8 mouse cellular contexts compared by ENCODE assay signal in genomic region chr5:138193771-138194727, GRCm38 (mm10). TPM values are rescaled to one million over a fixed set of nuclear protein-coding genes. Genes with fewer than 3 reads are reported as not detected.
DNase-seq lines count a peak whose midpoint lies in the region; ATAC-seq and TF ChIP-seq lines count a peak whose summit lies in the region.

Gene Mblac1, plus strand, starts transcription at chr5:138194314.

- DNase-seq in MEL (ENCODE audit: low read depth, low spot score), result peak; percentile 96
- DNase-seq in cerebellum, adult 18-20 months, result peak; percentile 86
- DNase-seq in forebrain, postnatal 0 days, result peak; percentile 90
- DNase-seq in layer of hippocampus, postnatal 10 days (ENCODE audit: low spot score in 2 of 2), result peak; percentile 82 to 88
- DNase-seq in lung, postnatal 10 days, result peak; percentile 91
- DNase-seq in ovary, postnatal 36 days (ENCODE audit: low spot score), result peak; percentile 78
- peak; percentile 87 for DNase-seq in thymus, postnatal 25 days

- H3K9me3 ChIP-seq in MEL (replicated peaks; ENCODE audit: insufficient read depth, low read length), result no peaks in the 10 kb centered on the region
- H3K9me3 ChIP-seq in forebrain, postnatal 0 days (ENCODE audit: low read length), result no peaks in the 10 kb centered on the region

- no peaks in the 10 kb centered on the region; a peak in 1 of 4 replicates for H3K4me1 ChIP-seq in MEL (ENCODE audit: control insufficient read depth in 1 of 2, insufficient read depth in 2 of 2, low read length in 2 of 2)
- 0 out of 2 replicates have a peak, but pooled peaks cover 5% of the 10 kb centered on the region for H3K4me1 ChIP-seq in forebrain, postnatal 0 days (ENCODE audit: insufficient read depth)

- TF ChIP-seq RAD21 in MEL (IDR thresholded peaks at IDR 0.05; ENCODE audit: low read depth, low read length), result no peak

- 8% methylated on average over 53 of the region's 54 CpGs for WGBS in forebrain, postnatal 0 days

- H3K27ac ChIP-seq in MEL (ENCODE audit: control insufficient read depth, low read depth, low read length), result peak within 1 kb of the TSS; percentile 78
- peak within 1 kb of the TSS; percentile 88 for H3K27ac ChIP-seq in forebrain, postnatal 0 days (ENCODE audit: low read depth, low read length)

- peak; percentile 55 to 75; a peak in 3 of 4 replicates for TF ChIP-seq POLR2A in MEL (IDR thresholded peaks at IDR 0.05; ENCODE audit: control insufficient read depth in 1 of 2, insufficient read depth in 1 of 2, low read depth in 1 of 2, low read length in 2 of 2, poor library complexity in 1 of 2)

- peak within 1 kb of the TSS; percentile 65 for H3K4me3 ChIP-seq in MEL (ENCODE audit: control insufficient read depth in 1 of 2, insufficient read depth in 1 of 2, low read depth in 2 of 2, low read length in 2 of 2)
- H3K4me3 ChIP-seq in forebrain, postnatal 0 days (ENCODE audit: low read depth, low read length), result peak within 1 kb of the TSS; percentile 75

- ATAC-seq in forebrain, postnatal 0 days, result peak; percentile 84
- peak; percentile 74 to 78 for ATAC-seq in hematopoietic stem cell, adult 5-6 weeks (replicated peaks in 1 of 2; ENCODE audit: insufficient read depth in 1 of 2, low FRiP score in 2 of 2, low TSS enrichment in 1 of 2, low read depth in 1 of 2, poor library complexity in 2 of 2, severe bottlenecking in 2 of 2)

- H3K36me3 ChIP-seq in MEL (ENCODE audit: control insufficient read depth in 1 of 2, insufficient read depth in 2 of 2, low read length in 2 of 2), result peaks cover 0 to 3% of the 10 kb centered on the region in 2 experiments; a peak in 2 of 4 replicates
- peaks cover 5% of the 10 kb centered on the region for H3K36me3 ChIP-seq in forebrain, postnatal 0 days (ENCODE audit: insufficient read depth)

- H3K79me2 ChIP-seq in MEL (ENCODE audit: control insufficient read depth, insufficient read depth, low read length, poor library complexity), result peaks cover 4% of the 10 kb centered on the region; the same call in 1 of the 2 replicates

- H3K9ac ChIP-seq in MEL (ENCODE audit: control insufficient read depth, low read depth, low read length, poor library complexity, severe bottlenecking), result peak within 1 kb of the TSS; percentile 71
- H3K9ac ChIP-seq in forebrain, postnatal 0 days, result peak within 1 kb of the TSS; percentile 93

- TF ChIP-seq EP300 in MEL (IDR thresholded peaks at IDR 0.05; ENCODE audit: low read depth in 1 of 2, low read length in 2 of 2), result peak; percentile 14 to 41; a peak in 1 of 4 replicates

- no peak for TF ChIP-seq CTCF in MEL (IDR thresholded peaks at IDR 0.05 in 2 of 3, conservative IDR thresholded peaks at IDR 0.05 in 1 of 3; ENCODE audit: control insufficient read depth in 1 of 3, insufficient read depth in 1 of 3, low read depth in 2 of 3, low read length in 3 of 3, poor library complexity in 1 of 3, severe bottlenecking in 1 of 3)
- TF ChIP-seq CTCF in forebrain, postnatal 0 days (IDR thresholded peaks at IDR 0.05; ENCODE audit: low read depth), result no peak; the same call in 1 of the 2 replicates

- peak within 1 kb of the TSS; percentile 96 for H3K4me2 ChIP-seq in forebrain, postnatal 0 days (ENCODE audit: low read depth)

- no peaks in the 10 kb centered on the region for H3K27me3 ChIP-seq in MEL (ENCODE audit: control insufficient read depth in 1 of 2, insufficient read depth in 2 of 2, low read length in 2 of 2)
- no peaks in the 10 kb centered on the region for H3K27me3 ChIP-seq in forebrain, postnatal 0 days (ENCODE audit: insufficient read depth, low read length)

TF ChIP-seq in MEL, 35 proteins besides CTCF, POLR2A, EP300 and RAD21:
- TF ChIP-seq TAL1 (IDR thresholded peaks at IDR 0.05; ENCODE audit: low read length), result no peak
- peak; percentile 72 for TF ChIP-seq MAFK (IDR thresholded peaks at IDR 0.05; ENCODE audit: borderline replicate concordance, low read depth, low read length)
- peak; percentile 7; the same call in 1 of the 2 replicates for TF ChIP-seq ETS1 (IDR thresholded peaks at IDR 0.05; ENCODE audit: low read depth, low read length)
- TF ChIP-seq GATA1 (IDR thresholded peaks at IDR 0.05; ENCODE audit: low read depth, low read length), result 0 out of 2 replicates have a peak, but pooled peaks have one; percentile 2
- peak; percentile 65; the same call in 1 of the 2 replicates for TF ChIP-seq MYC (IDR thresholded peaks at IDR 0.05; ENCODE audit: low read depth, low read length)
- TF ChIP-seq MXI1 (IDR thresholded peaks at IDR 0.05; ENCODE audit: low read depth, low read length), result peak; percentile 80
- peak; percentile 69 for TF ChIP-seq MYB (IDR thresholded peaks at IDR 0.05; ENCODE audit: low read depth, low read length)
- TF ChIP-seq SMC3 (IDR thresholded peaks at IDR 0.05; ENCODE audit: low read depth, low read length), result no peak
- no peak for TF ChIP-seq GABPA (IDR thresholded peaks at IDR 0.05; ENCODE audit: low read depth, low read length)
- 0 out of 2 replicates have a peak, but pooled peaks have one; percentile 32 for TF ChIP-seq MEF2A (IDR thresholded peaks at IDR 0.05; ENCODE audit: extremely low read depth, insufficient replicate concordance, low read depth, low read length, poor library complexity, severe bottlenecking)
- peak; percentile 67 for TF ChIP-seq HCFC1 (IDR thresholded peaks at IDR 0.05; ENCODE audit: low read depth, low read length)
- TF ChIP-seq POLR2AphosphoS2 (IDR thresholded peaks at IDR 0.05; ENCODE audit: low read length), result peak; percentile 84
- peak; percentile 27; the same call in 1 of the 2 replicates for TF ChIP-seq E2F4 (IDR thresholded peaks at IDR 0.05; ENCODE audit: borderline replicate concordance, low read depth, low read length)
- no peak for TF ChIP-seq RCOR1 (IDR thresholded peaks at IDR 0.05; ENCODE audit: low read depth, low read length)
- no peak for TF ChIP-seq USF1 (IDR thresholded peaks at IDR 0.05; ENCODE audit: low read depth, low read length)
- TF ChIP-seq TCF12 (IDR thresholded peaks at IDR 0.05; ENCODE audit: low read depth, low read length), result peak; percentile 10
- peak; percentile 45; the same call in 1 of the 2 replicates for TF ChIP-seq CHD2 (IDR thresholded peaks at IDR 0.05; ENCODE audit: low read length)
- TF ChIP-seq BHLHE40 (IDR thresholded peaks at IDR 0.05; ENCODE audit: borderline replicate concordance, low read depth, low read length), result peak; percentile 42
- peak; percentile 59; the same call in 1 of the 2 replicates for TF ChIP-seq MAZ (IDR thresholded peaks at IDR 0.05; ENCODE audit: low read depth, low read length)
- peak; percentile 97 for TF ChIP-seq TBP (IDR thresholded peaks at IDR 0.05; ENCODE audit: low read depth, low read length)
- TF ChIP-seq ELF1 (IDR thresholded peaks at IDR 0.05; ENCODE audit: low read depth, low read length), result peak; percentile 65; the same call in 1 of the 2 replicates
- TF ChIP-seq MAX (IDR thresholded peaks at IDR 0.05; ENCODE audit: low read length), result peak; percentile 67
- peak; percentile 99 for TF ChIP-seq CHD1 (IDR thresholded peaks at IDR 0.05; ENCODE audit: low read depth, low read length)
- peak; percentile 90 for TF ChIP-seq NELFE (IDR thresholded peaks at IDR 0.05; ENCODE audit: low read depth, low read length)
- peak; percentile 82 for TF ChIP-seq ZMIZ1 (IDR thresholded peaks at IDR 0.05; ENCODE audit: low read depth, low read length)
- TF ChIP-seq USF2 (IDR thresholded peaks at IDR 0.05; ENCODE audit: borderline replicate concordance in 1 of 2, insufficient read depth in 1 of 2, low read depth in 1 of 2, low read length in 2 of 2), result no peak
- TF ChIP-seq ZC3H11A (IDR thresholded peaks at IDR 0.05; ENCODE audit: low read depth, low read length), result no peak

RNA-seq across cellular contexts. Expression of gene Mblac1, which starts in this region (rescaled TPM):
- 5.0 and 5.2 TPM in 2 replicates for total RNA-seq in MEL (2012; rRNA removed)
- polyA plus RNA-seq in MEL (2012; ENCODE audit: insufficient read depth in 1 of 2, insufficient read length in 2 of 2, low read depth in 1 of 2, low replicate concordance in 2 of 2, missing spikeins in 1 of 2), result 1 to 10 TPM in 1 of 2 experiments, not detected in 1; 5.7 TPM
- total RNA-seq in forebrain, postnatal 0 days (2014; rRNA removed), result 9.7 and 9.9 TPM in 2 replicates
- polyA plus RNA-seq in forebrain, postnatal 0 days (2015; fragmentation: Nextera tagmentation; extraction: Ambion mirVana), result 10.1 and 11.0 TPM in 2 replicates
- 2.8 and 3.5 TPM in 2 replicates for total RNA-seq in hematopoietic stem cell, adult 5-6 weeks (2017)
- 10 to 100 TPM; 11.4 to 14.2 TPM for total RNA-seq in layer of hippocampus, postnatal 10 days (2021)

Comparison
In these comparisons a context has a peak if more than half of its experiments do, and no peak if none do; other contexts are left out.
1. Peak in every context shown above with its lines: DNase-seq, ATAC-seq, H3K4me3 ChIP-seq and H3K27ac ChIP-seq.